Mouse (Mus musculus) urinary bladder, postnatal 25 days (tissue): ENCODE results near the gene Ado.

Experiments used
- DNase-seq: peaks from one replicate; pipeline ENCODE4 v3.0.0; 2022; ENCODE audit warnings: low spot score

Gene Ado

GRCm38 (mm10) chr10:67536621-67537141, 12.1 kb downstream of the Ado start:
- peak; percentile 31 for DNase-seq

- peak; percentile 72 for DNase-seq
Observed at GRCm38 (mm10) chr10:67535972-67536371, 12.8 kb downstream of the Ado start.

- peak; percentile 15 for DNase-seq
Observed at GRCm38 (mm10) chr10:67535256-67535655, 13.5 kb downstream of the Ado start, which contains the start of gene Egr2. TSS of gene Egr2 (plus strand) at chr10:67535475.

GRCm38 (mm10) chr10:67529769-67530168, 19.0 kb downstream of the Ado start:
- DNase-seq = no peak

GRCm38 (mm10) chr10:67526435-67526834, 22.3 kb downstream of the Ado start:
- no peak for DNase-seq

- DNase-seq = no peak
Observed at GRCm38 (mm10) chr10:67524694-67525093, 24.1 kb downstream of the Ado start.

DNA sequence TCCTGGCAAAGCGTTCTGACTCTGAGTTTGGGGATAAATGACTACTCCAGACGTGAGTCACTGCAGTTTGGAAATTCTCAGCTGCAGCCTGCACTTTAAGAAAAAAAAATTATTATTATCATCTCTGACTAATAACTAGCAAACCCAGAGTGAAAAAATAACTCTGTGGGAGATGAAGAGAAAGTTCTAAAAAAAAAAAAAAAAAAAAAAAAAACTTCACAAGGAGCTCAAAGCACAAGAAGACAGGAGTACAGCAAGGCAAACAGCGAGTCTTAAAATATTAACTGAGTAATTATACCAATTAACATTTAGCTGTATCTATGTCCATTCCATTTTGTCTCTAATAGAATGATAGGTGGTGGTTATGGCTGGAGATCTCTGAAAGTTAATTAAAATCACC, 24.6 kb downstream of the Ado start:
- DNase-seq = no peak

GRCm38 (mm10) chr10:67518733-67519132, 30.0 kb downstream of the Ado start:
- DNase-seq = no peak

GRCm38 (mm10) chr10:67512871-67513270, 35.9 kb downstream of the Ado start:
- DNase-seq = no peak

DNA sequence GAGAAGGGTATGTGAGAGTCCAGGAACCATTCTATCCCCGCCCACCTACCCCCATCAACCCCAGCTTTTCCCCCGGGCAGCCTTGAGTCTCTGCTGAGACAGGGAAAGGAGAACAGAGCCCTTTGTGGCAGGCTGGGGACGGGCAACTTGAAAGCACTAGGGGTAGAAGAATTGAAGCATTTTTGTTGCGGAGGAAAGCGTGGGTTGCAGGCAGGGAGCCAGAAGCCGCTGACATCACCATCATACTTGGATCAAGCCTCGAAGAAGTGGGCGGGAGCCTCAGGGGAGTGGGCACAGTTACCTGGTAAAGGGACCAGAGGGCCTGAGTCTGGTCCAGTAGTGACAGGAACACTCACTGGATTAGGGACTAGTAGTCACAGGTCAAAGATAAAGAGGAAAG, 36.5 kb downstream of the Ado start:
- no peak for DNase-seq

GRCm38 (mm10) chr10:67505248-67505647, 43.5 kb downstream of the Ado start:
- DNase-seq = no peak

DNA sequence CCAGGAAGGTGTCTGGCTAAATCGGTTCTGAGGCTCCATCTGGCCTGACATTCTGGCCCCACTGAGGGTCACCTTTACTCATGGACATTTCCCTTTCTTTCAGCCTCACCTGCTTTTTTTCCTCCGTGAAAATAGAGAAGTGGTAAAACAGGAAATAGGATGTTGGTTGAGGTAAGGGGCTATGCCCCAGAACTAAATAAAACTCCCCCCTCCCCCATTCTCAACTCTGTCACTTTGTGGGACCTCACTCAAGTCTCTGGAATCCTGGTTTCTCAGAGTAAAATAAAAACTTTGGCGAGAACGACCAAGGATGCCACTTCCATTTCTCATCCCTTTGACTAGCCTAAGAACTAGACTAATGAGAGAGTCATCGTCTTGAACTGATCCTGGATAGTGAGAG, 44.7 kb downstream of the Ado start:
- no peak for DNase-seq

DNA sequence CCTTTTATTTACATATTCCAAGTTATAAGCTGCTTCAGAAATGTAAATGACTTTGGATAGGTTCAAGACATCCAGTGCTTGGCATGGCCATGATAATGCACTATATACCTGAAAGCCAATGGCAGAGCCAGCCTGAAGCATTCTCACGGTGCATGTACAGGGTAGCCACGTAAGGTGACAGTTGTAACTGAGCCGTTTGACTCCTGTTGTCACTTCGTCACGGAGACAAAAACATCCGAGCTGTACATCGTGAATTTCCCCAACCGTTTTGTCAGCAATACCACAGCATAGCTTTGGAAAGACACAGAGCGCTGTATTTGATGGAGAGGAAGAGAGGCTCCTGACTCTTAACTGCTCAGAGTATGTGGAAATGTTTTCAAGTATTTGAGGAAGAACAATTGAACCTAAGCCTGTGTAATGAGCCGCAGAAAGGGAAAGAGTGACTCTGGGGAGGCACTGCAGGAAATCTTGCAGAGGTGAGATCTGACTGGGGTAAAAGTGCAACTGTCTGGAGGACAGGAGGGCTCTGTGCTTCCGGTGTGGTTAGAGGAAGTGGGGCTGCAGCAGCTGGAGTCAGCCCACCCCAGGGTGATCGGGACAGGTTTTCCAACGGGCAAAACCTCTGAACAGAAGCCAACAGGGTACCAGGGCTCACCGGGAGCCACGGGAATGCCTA, 45.3 kb downstream of the Ado start:
- no peak for DNase-seq

DNA sequence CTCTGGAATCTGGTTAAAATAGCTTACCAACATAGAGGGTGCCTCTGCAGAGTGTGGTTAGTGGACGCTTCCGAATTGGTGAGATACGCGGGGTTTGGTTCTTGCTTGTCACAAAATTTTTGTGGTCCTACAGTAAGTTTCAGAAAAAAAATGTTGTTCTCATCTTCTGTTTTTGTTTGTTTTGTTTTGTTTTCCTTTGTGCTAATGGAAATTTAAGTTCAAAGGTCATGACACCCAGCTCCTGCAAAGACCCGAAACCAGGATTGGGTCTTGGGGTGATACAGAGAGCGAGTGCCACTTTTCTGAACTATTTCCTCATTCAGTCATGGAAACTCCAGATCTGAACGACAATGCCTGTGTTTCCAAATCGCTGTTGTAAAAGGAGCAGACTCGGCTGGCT, 50.8 kb downstream of the Ado start:
- DNase-seq = no peak

GRCm38 (mm10) chr10:67497144-67497892, 51.4 kb downstream of the Ado start:
- DNase-seq = no peak
